Mouse (Mus musculus) spleen, postnatal 4 days (tissue): ENCODE data around the gene 4930469K13Rik.

Experiments
- DNase-seq, 2 experiments: peaks; one replicate each; pipeline ENCODE4 v3.0.0; 2022; ENCODE audit warnings: low spot score in 2 of 2

4930469K13Rik gene

GRCm38 (mm10) chr11:34079542-34080464, 18.6 kb downstream of the 4930469K13Rik start:
- DNase-seq: no peak

DNA sequence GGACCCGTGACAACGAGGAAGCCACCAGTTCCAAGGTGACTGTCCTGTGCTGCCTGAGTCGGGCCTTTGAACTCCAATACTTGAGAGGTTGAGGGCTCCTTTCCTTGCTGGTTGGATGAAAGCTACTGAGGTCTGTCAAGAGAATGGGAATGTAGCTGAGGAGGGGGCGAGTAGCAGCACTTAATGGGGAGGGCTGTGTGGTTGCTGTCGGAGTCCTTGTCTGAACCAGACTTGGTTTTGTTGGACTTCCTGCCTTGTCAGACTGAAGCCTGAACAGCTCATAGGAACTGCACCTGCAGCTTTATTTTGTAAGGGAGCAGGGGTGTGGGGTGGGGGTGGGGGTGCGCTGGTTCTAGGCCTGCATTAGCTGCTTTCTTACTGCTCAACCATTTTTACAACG, 19.8 kb downstream of the 4930469K13Rik start:
- no peak for DNase-seq

- no peak for DNase-seq
These were observed 20.5 kb downstream of the 4930469K13Rik start for GRCm38 (mm10) chr11:34077870-34078269.

GRCm38 (mm10) chr11:34073776-34074175, 24.6 kb downstream of the 4930469K13Rik start:
- peak; percentile 47 to 82 for DNase-seq

GRCm38 (mm10) chr11:34072309-34072708, 26.0 kb downstream of the 4930469K13Rik start:
- peak; percentile 16 to 60 for DNase-seq

GRCm38 (mm10) chr11:34070596-34070995, 27.8 kb downstream of the 4930469K13Rik start:
- no peak for DNase-seq

DNA sequence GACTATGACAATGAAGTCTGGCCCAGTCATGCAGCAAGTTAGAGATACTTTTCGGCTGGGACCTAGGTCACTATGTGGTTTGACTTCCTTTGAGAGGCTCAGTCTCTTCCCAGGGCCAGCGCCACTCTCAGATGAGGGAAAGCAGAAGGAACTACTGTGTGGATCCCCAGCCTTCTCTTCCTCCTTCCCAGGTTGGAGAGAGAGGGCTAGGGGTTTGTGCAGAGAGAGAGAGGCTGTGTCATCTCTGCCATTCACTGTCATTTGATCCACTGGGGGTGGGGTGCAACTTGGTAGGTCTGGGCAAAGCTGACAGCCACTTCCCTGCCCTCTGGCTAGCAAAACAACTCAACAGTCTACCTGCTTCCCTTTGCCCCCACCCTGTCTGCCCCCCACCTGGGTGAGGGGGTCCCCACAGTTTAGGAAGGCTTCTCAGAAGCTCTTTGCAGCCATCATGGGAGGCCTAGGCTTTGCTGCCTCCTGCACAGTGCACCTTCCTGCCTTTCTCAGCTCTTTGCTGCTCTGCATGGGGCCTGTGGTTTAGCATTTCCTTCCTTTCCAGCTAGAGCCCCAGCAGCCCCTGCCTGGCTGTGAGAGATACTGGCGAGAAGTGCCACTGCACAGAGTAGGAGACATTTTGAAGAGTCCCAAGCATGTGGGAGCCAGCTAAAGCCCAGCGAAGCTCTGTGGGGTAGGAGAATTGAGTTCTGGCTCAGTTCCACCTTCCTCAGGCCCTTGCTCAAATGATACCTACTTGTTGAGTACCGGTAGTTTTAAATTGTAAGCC, 34.5 kb downstream of the 4930469K13Rik start:
- DNase-seq: peak; percentile 38 to 67

DNA sequence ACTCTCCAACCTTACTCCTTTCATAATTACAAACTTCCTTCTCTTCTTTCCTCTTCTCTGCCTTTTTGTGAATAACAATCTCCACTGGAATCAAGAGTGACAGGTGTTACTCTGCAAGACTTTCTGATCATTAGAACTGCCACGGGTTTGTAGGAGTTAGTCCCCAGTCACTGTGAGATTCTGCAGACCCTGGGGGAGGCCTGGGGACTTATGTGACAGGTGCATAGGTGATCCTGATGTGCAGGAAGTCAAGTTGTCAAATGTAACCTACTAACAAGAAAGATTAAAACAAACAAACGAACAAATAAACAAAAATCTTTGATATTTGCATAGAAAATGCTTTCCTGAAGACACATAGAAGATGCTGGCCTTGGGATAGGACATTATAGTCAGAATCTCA, 35.1 kb downstream of the 4930469K13Rik start:
- DNase-seq: no peak

GRCm38 (mm10) chr11:34061740-34062139, 36.6 kb downstream of the 4930469K13Rik start:
- DNase-seq: no peak

GRCm38 (mm10) chr11:34058960-34059359, 39.4 kb downstream of the 4930469K13Rik start:
- DNase-seq: no peak

DNA sequence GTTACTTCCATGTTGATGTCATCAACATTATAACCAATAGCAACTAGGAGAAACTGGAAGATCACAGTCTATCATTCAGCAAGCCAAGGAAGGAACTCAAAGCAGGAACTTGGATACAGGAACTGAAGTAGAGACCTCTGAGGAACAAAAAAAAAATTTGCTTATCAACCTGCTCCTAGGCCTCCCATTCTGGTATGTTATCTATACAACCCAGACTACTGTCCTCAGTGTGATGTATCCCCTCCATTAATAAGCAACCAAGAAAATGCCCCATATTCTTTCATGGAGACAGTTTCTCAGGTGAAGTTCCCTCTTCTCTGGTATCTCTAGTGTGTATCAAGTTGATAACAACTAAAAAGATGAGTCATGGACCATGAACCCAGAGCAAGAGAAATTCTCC, 40.0 kb downstream of the 4930469K13Rik start:
- DNase-seq: no peak

- DNase-seq: no peak
These were observed 41.6 kb downstream of the 4930469K13Rik start for GRCm38 (mm10) chr11:34056715-34057114.

DNA sequence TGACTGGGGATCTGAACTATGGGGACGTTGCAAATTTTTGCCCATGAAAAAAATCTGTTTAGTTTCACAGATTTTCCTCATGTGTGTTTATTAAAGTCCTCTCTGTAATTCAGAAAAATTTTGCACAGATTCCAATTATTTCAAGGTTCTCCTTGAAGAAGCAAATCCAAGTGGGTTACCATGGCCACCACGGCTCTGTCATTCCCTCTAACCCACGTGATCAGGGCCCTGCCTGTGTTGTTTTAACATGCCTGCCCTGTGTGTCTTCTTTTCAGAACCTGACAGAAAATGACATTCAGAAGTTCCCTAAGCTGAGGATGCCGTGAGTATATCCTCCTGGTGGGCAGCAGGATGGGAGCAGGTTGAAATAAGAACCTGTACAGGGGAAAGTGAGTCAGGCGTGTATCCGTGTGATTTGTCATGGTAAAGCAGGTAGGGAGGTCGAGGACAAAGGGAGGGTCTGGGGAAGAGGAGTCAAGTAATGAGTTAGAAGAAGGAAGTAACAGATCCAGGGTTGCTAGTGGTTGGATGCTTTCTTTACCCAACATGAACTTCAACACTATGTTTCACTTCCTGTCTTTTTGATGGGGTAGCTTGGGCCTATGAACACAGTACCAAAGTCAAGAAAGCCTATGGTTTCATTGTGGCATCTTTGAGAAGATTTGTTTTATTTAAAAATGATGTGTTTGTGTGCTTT, 44.2 kb downstream of the 4930469K13Rik start:
- DNase-seq: no peak

- no peak for DNase-seq
These were observed 45.1 kb downstream of the 4930469K13Rik start for GRCm38 (mm10) chr11:34053031-34053818.

- no peak for DNase-seq
These were observed 47.7 kb downstream of the 4930469K13Rik start for GRCm38 (mm10) chr11:34050643-34051042.

DNA sequence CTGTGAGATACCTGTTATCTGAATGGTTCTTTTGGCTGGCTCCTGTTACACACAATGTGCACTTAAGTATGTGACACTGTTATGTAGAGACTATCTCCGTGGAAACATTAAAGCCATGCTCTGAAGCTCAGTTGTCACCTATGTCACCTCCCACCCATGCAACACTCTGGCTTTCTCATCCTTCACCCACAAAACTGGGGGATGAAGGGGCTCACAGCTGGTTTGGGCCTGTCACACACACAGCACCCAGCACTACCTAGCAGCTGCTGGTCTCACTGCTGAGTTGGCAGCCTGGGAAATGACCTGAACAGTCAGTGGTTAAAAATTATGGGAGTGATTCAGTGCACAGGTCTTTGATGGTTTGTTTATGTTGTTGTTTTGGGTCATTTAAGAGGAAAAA, 48.3 kb downstream of the 4930469K13Rik start:
- no peak for DNase-seq

DNA sequence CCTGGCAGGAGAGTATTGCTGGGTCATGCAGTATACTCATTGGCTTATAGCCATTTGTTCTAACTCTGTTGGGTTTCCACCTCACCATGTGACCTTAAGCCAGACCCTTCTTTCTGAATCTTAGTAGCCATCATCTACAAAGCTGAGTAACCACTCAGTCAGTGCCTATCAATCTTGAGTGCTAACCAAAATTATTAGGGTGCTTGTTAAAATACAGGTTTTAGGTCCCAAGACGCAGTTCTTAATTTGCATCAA, 49.3 kb downstream of the 4930469K13Rik start:
- DNase-seq: no peak

DNA sequence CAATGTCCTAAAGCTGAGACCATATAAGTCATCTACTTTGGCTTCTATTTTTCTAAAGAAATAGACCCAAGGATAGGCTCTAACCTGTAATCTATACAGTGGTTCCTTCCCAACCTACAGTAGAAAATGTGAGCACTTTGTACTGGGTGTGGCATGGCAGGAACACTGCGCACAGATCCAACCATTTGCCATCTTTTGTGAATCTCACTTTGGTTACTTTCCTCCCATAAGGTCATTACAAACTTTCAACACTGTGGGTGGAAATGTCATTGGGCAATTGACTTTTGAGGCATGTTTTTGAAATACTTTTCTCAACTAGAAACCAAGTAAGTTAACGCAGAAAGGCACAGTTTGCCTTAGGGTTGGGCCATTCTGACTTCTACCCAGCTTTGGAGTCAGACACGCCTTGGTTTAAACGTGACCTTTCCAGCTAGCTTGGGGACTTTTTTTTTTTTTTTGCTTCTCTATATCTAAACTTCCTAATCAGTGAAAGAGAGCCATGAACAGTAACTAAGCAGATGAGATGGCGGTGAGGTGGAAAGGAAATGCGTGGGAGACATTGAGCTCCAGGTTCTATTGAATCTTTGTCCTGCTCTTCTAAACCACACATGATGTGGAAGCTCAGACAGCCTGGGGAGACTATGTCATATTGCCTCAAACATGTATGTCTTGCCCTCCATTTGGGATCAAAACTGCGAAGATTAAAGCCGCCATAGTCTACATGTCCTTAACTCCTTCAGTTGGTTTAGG, 49.8 kb downstream of the 4930469K13Rik start:
- no peak for DNase-seq

- no peak for DNase-seq
These were observed 50.8 kb downstream of the 4930469K13Rik start for GRCm38 (mm10) chr11:34047542-34047937.

GRCm38 (mm10) chr11:34046767-34047541, 51.4 kb downstream of the 4930469K13Rik start, which contains the start of gene Lcp2:
Gene Lcp2, plus strand, starts transcription at chr11:34046920.
- no peak for DNase-seq
